Mouse (Mus musculus) kidney, adult 2 months (tissue): ENCODE measurements around the gene Gm42417. TPM values are rescaled to one million over a fixed set of nuclear protein-coding genes. Genes with fewer than 3 reads are reported as not detected.

ENCODE experiments used
- DNase-seq: peaks from one replicate; pipeline ENCODE4 v3.0.0; 2021
- H3K27ac ChIP-seq: fragments of 200-500 bp; 2 replicates; pipeline ENCODE4 v1.5.1; 2012; ENCODE audit warnings: low read depth, low read length, control low read depth, inconsistent platforms; ENCODE audit not compliant: insufficient read depth
- H3K27me3 ChIP-seq: fragments of 200-500 bp; replicated peaks from 2 replicates; pipeline ENCODE4 v1.6.1; 2012; ENCODE audit warnings: mild to moderate bottlenecking, moderate library complexity, low read length, inconsistent platforms; ENCODE audit not compliant: control insufficient read depth, insufficient read depth
- H3K36me3 ChIP-seq: fragments of 200-500 bp; 2 replicates; pipeline ENCODE4 v1.6.1; 2012; ENCODE audit warnings: mild to moderate bottlenecking, moderate library complexity, low read length, inconsistent platforms; ENCODE audit not compliant: control insufficient read depth, insufficient read depth
- H3K4me1 ChIP-seq: fragments of 200-500 bp; 2 replicates; pipeline ENCODE4 v1.6.1; 2011; ENCODE audit warnings: low read length; ENCODE audit not compliant: control insufficient read depth, insufficient read depth
- H3K4me3 ChIP-seq: fragments of 200-500 bp; 2 replicates; pipeline ENCODE4 v1.5.1; 2011; ENCODE audit warnings: mild to moderate bottlenecking, low read depth, low read length, control low read depth; ENCODE audit not compliant: insufficient read depth
- CTCF ChIP-seq: fragments of 200-500 bp; conservative IDR thresholded peaks from 2 replicates; pipeline ENCODE4 v1.5.1; 2011; ENCODE audit warnings: low read depth, mild to moderate bottlenecking, control low read depth, low read length, moderate library complexity, mixed read lengths; ENCODE audit not compliant: insufficient read depth, insufficient read length
- POLR2A ChIP-seq: fragments of 200-500 bp; IDR thresholded peaks from one replicate; pipeline ENCODE4 v1.6.1; 2011; ENCODE audit warnings: low read depth, low read length, control low read depth
- WGBS: fragments of 180-500 bp; shearing (Covaris S2); methylation state at CpG from one replicate; pipeline ENCODE4 v1.1.7; 2018; 5-methylcytosine and 5-hydroxymethylcytosine counted together
- polyA plus RNA-seq: library from polyadenylated mRNA; depleted of rRNA; stranded (reverse); fragments of >200 nt; gene quantifications from 2 replicates; pipeline ENCODE4 v1.2.3, GENCODE M21; 2012

Gm42417 gene
- polyA plus RNA-seq, 1 experiment = not detected

- Histone ChIP-seq H3K27ac (no peak overlapping the region), H3K4me1 (peaks cover 7% of the 10 kb centered on the region; the same call in 1 of the 2 replicates), H3K4me3 (no peak overlapping the region), H3K27me3 (no peaks in the 10 kb centered on the region), H3K36me3 (no peaks in the 10 kb centered on the region; the same call in 1 of the 2 replicates)
- no peak for DNase-seq
- TF ChIP-seq CTCF = no peak
- TF ChIP-seq POLR2A = no peak
- WGBS = 70% methylated on average over 11 of the region's 11 CpGs
Measured at GRCm38 (mm10) chr1:36519626-36520025, 19.6 kb downstream of the Gm42417 start.

GRCm38 (mm10) chr1:36518259-36518658 is 21.0 kb downstream of the Gm42417 start:
- WGBS = 44% methylated on average over 3 of the region's 3 CpGs
- peak; percentile 33 for DNase-seq

GRCm38 (mm10) chr1:36513718-36514117 is 25.5 kb downstream of the Gm42417 start:
- DNase-seq = peak; percentile 38
- no peak overlapping the region for H3K27ac ChIP-seq
- TF ChIP-seq POLR2A (no peak), CTCF (peak; percentile 51)
- no peaks in the 10 kb centered on the region for H3K36me3 ChIP-seq
- H3K4me3 ChIP-seq = no peak overlapping the region
- peaks cover 13% of the 10 kb centered on the region; the same call in 1 of the 2 replicates for H3K4me1 ChIP-seq
- no peaks in the 10 kb centered on the region for H3K27me3 ChIP-seq
- WGBS = 66% methylated on average over 2 of the region's 2 CpGs

More at GRCm38 (mm10) chr1:36518259-36518658, 21.0 kb downstream of the Gm42417 start:
- H3K4me1 ChIP-seq = peaks cover 9% of the 10 kb centered on the region; the same call in 1 of the 2 replicates
- no peak overlapping the region for H3K27ac ChIP-seq
- no peak for TF ChIP-seq POLR2A
- no peak for TF ChIP-seq CTCF
- H3K27me3 ChIP-seq = no peaks in the 10 kb centered on the region
- H3K4me3 ChIP-seq = no peak overlapping the region
- no peaks in the 10 kb centered on the region for H3K36me3 ChIP-seq

GRCm38 (mm10) chr1:36513310-36513709 is 25.9 kb downstream of the Gm42417 start:
- 0% methylated on average over 1 of the region's 1 CpGs for WGBS
- H3K4me1 ChIP-seq = peaks cover 13% of the 10 kb centered on the region; the same call in 1 of the 2 replicates
- peak; percentile 74 for DNase-seq
- no peaks in the 10 kb centered on the region for H3K36me3 ChIP-seq
- H3K27me3 ChIP-seq = no peaks in the 10 kb centered on the region
- no peak overlapping the region for H3K4me3 ChIP-seq
- no peak for TF ChIP-seq CTCF
- no peak overlapping the region for H3K27ac ChIP-seq

GRCm38 (mm10) chr1:36512966-36513280 is 26.3 kb downstream of the Gm42417 start:
- TF ChIP-seq CTCF = no peak
- no peak for TF ChIP-seq POLR2A
- Histone ChIP-seq H3K4me3 (peak overlapping the region; percentile 76), H3K36me3 (no peaks in the 10 kb centered on the region), H3K4me1 (peaks cover 10% of the 10 kb centered on the region; the same call in 1 of the 2 replicates), H3K27ac (no peak overlapping the region; the same call in 1 of the 2 replicates), H3K27me3 (no peaks in the 10 kb centered on the region)
- 6% methylated on average over 16 of the region's 16 CpGs for WGBS
- no peak for DNase-seq

GRCm38 (mm10) chr1:36512089-36512965 is 26.9 kb downstream of the Gm42417 start:
- peak overlapping the region; percentile 75 for H3K27ac ChIP-seq
- 7% methylated on average over 126 of the region's 126 CpGs for WGBS

GRCm38 (mm10) chr1:36511289-36512021 is 27.8 kb downstream of the Gm42417 start, which contains the start of gene Cnnm3:
Gene Cnnm3 (plus strand): TSS chr1:36511867.
- WGBS = 2% methylated on average over 51 of the region's 51 CpGs
- peak; percentile 100 for DNase-seq
- peak within 1 kb of the TSS; percentile 76 for H3K4me3 ChIP-seq
- H3K4me1 ChIP-seq = peaks cover 6% of the 10 kb centered on the region; the same call in 1 of the 2 replicates
- H3K36me3 ChIP-seq = no peaks in the 10 kb centered on the region; the same call in 1 of the 2 replicates
- TF ChIP-seq CTCF (peak; percentile 46; the same call in 1 of the 2 replicates), POLR2A (peak; percentile 72)
- H3K27me3 ChIP-seq = no peaks in the 10 kb centered on the region
- H3K27ac ChIP-seq = peak within 1 kb of the TSS; percentile 75

More at GRCm38 (mm10) chr1:36512089-36512965, 26.9 kb downstream of the Gm42417 start:
- H3K4me1 ChIP-seq = peaks cover 6% of the 10 kb centered on the region; the same call in 1 of the 2 replicates
- no peaks in the 10 kb centered on the region for H3K36me3 ChIP-seq
- DNase-seq = peak; percentile 49
- no peak for TF ChIP-seq POLR2A
- 0 out of 2 replicates have a peak, but pooled peaks have one; percentile 17 for TF ChIP-seq CTCF
- H3K27me3 ChIP-seq = no peaks in the 10 kb centered on the region
- peak overlapping the region; percentile 76 for H3K4me3 ChIP-seq
